Mouse (Mus musculus) kidney, embryonic 16.5 days (tissue): Measurements from ENCODE around the gene Wdr70. TPM values are rescaled to one million over a fixed set of nuclear protein-coding genes. Genes with fewer than 3 reads are reported as not detected.

ENCODE experiments used
- ATAC-seq: fragments of 200-750 bp; cut with Nextera tagmentation; 2 replicates; pipeline ENCODE4 v1.8.0; 2017; ENCODE audit warnings: moderate TSS enrichment; ENCODE audit not compliant: low FRiP score, low TSS enrichment
- H3K27ac ChIP-seq: fragments of 300-500 bp; sonication (generic); 2 replicates; pipeline ENCODE4 v1.5.1; 2014; ENCODE audit warnings: low read length
- H3K27me3 ChIP-seq: fragments of 300-500 bp; sonication (generic); 2 replicates; pipeline ENCODE4 v1.6.1; 2014; ENCODE audit warnings: low read length, control low read depth, mixed read lengths; ENCODE audit not compliant: insufficient read depth
- H3K36me3 ChIP-seq: fragments of 300-500 bp; sonication (generic); 2 replicates; pipeline ENCODE4 v1.6.1; 2014; ENCODE audit warnings: low read length, control low read depth, mixed read lengths; ENCODE audit not compliant: insufficient read depth
- H3K4me1 ChIP-seq: fragments of 300-500 bp; sonication (generic); 2 replicates; pipeline ENCODE4 v1.6.1; 2014; ENCODE audit warnings: low read length, control low read depth, mixed read lengths; ENCODE audit not compliant: insufficient read depth
- H3K4me2 ChIP-seq: fragments of 300-500 bp; sonication (generic); replicated peaks from 2 replicates; pipeline ENCODE4 v1.6.1; 2014; ENCODE audit warnings: low read depth, low read length
- H3K4me3 ChIP-seq: fragments of 300-500 bp; sonication (generic); 2 replicates; pipeline ENCODE4 v1.5.1; 2014; ENCODE audit warnings: mild to moderate bottlenecking, low read length
- H3K9ac ChIP-seq: fragments of 300-500 bp; sonication (generic); replicated peaks from 2 replicates; pipeline ENCODE4 v1.6.1; 2014; ENCODE audit warnings: low read length
- H3K9me3 ChIP-seq: fragments of 300-500 bp; sonication (generic); 2 replicates; pipeline ENCODE4 v1.6.1; 2016; ENCODE audit warnings: low read length, control low read depth
- WGBS: fragments of 180-500 bp; shearing (Covaris S2); extraction: QIAGEN DNeasy Blood & Tissue Kit; methylation state at CpG from one replicate; pipeline ENCODE4 v1.1.7; 2014; 5-methylcytosine and 5-hydroxymethylcytosine counted together
- polyA plus RNA-seq: library from polyadenylated mRNA; unstranded; fragments of >200 nt; fragmentation: Nextera tagmentation; extraction: Ambion mirVana; gene quantifications from 2 replicates; pipeline ENCODE4 v1.2.1, GENCODE M21; 2015

Wdr70 gene
- polyA plus RNA-seq, 1 experiment from 2014 or later: 60.2 TPM

- H3K4me3 ChIP-seq: no peak overlapping the region
- H3K9me3 ChIP-seq: no peaks in the 10 kb centered on the region
- no peaks in the 10 kb centered on the region for H3K4me1 ChIP-seq
- H3K4me2 ChIP-seq: no peak overlapping the region
- 0 out of 2 replicates have a peak, but pooled peaks cover 7% of the 10 kb centered on the region for H3K36me3 ChIP-seq
- H3K9ac ChIP-seq: no peak overlapping the region
- H3K27me3 ChIP-seq: no peaks in the 10 kb centered on the region
- WGBS: 92% methylated on average over 4 of the region's 4 CpGs
- ATAC-seq: no peak
- no peak overlapping the region for H3K27ac ChIP-seq
These were observed 175.7 kb downstream of the Wdr70 start for GRCm38 (mm10) chr15:7923281-7923680.

- no peaks in the 10 kb centered on the region for H3K9me3 ChIP-seq
- ATAC-seq: no peak
- no peaks in the 10 kb centered on the region for H3K27me3 ChIP-seq
- H3K27ac ChIP-seq: no peak overlapping the region
- 91% methylated on average over 14 of the region's 14 CpGs for WGBS
- no peak overlapping the region for H3K4me2 ChIP-seq
- H3K36me3 ChIP-seq: 0 out of 2 replicates have a peak, but pooled peaks cover 7% of the 10 kb centered on the region
- no peak overlapping the region for H3K4me3 ChIP-seq
- no peak overlapping the region for H3K9ac ChIP-seq
- H3K4me1 ChIP-seq: no peaks in the 10 kb centered on the region
These were observed 176.5 kb downstream of the Wdr70 start for GRCm38 (mm10) chr15:7922291-7923037.

- H3K27me3 ChIP-seq: no peaks in the 10 kb centered on the region
- no peaks in the 10 kb centered on the region for H3K9me3 ChIP-seq
- H3K27ac ChIP-seq: no peak overlapping the region
- H3K4me1 ChIP-seq: no peaks in the 10 kb centered on the region
- WGBS: 91% methylated on average over 6 of the region's 6 CpGs
- H3K9ac ChIP-seq: no peak overlapping the region
- no peak overlapping the region for H3K4me3 ChIP-seq
- no peak overlapping the region for H3K4me2 ChIP-seq
- no peak for ATAC-seq
- 0 out of 2 replicates have a peak, but pooled peaks cover 7% of the 10 kb centered on the region for H3K36me3 ChIP-seq
These were observed 177.9 kb downstream of the Wdr70 start for GRCm38 (mm10) chr15:7921124-7921523.

- H3K4me3 ChIP-seq: no peak overlapping the region
- H3K4me2 ChIP-seq: no peak overlapping the region
- no peaks in the 10 kb centered on the region for H3K27me3 ChIP-seq
- WGBS: 80% methylated on average over 5 of the region's 5 CpGs
- no peak overlapping the region for H3K9ac ChIP-seq
- no peak overlapping the region for H3K27ac ChIP-seq
- H3K9me3 ChIP-seq: peaks cover 8% of the 10 kb centered on the region
- no peak for ATAC-seq
- peaks cover 6% of the 10 kb centered on the region for H3K36me3 ChIP-seq
- no peaks in the 10 kb centered on the region for H3K4me1 ChIP-seq
These were observed 192.4 kb downstream of the Wdr70 start for GRCm38 (mm10) chr15:7906491-7907035.

GRCm38 (mm10) chr15:7899286-7899685, 199.7 kb downstream of the Wdr70 start:
- H3K36me3 ChIP-seq: no peaks in the 10 kb centered on the region
- no peaks in the 10 kb centered on the region for H3K27me3 ChIP-seq
- 97% methylated on average over 6 of the region's 6 CpGs for WGBS

GRCm38 (mm10) chr15:7891547-7892282, 207.3 kb downstream of the Wdr70 start:
- H3K9ac ChIP-seq: no peak overlapping the region
- H3K27me3 ChIP-seq: no peaks in the 10 kb centered on the region
- no peak overlapping the region for H3K27ac ChIP-seq
- H3K4me3 ChIP-seq: no peak overlapping the region
- 25% methylated on average over 9 of the region's 9 CpGs for WGBS
- no peaks in the 10 kb centered on the region for H3K36me3 ChIP-seq
- H3K4me1 ChIP-seq: peaks cover 23% of the 10 kb centered on the region
- ATAC-seq: peak; percentile 74; the same call in 1 of the 2 replicates
- H3K9me3 ChIP-seq: no peaks in the 10 kb centered on the region
- no peak overlapping the region for H3K4me2 ChIP-seq

More at GRCm38 (mm10) chr15:7899286-7899685, 199.7 kb downstream of the Wdr70 start:
- ATAC-seq: no peak
- Histone ChIP-seq H3K4me1 (no peaks in the 10 kb centered on the region), H3K9ac (no peak overlapping the region), H3K9me3 (no peaks in the 10 kb centered on the region), H3K27ac (no peak overlapping the region), H3K4me2 (no peak overlapping the region), H3K4me3 (no peak overlapping the region)

- Histone ChIP-seq H3K27me3 (no peaks in the 10 kb centered on the region), H3K4me2 (no peak overlapping the region), H3K36me3 (no peaks in the 10 kb centered on the region), H3K27ac (no peak overlapping the region), H3K9ac (no peak overlapping the region), H3K9me3 (no peaks in the 10 kb centered on the region), H3K4me1 (peaks cover 23% of the 10 kb centered on the region), H3K4me3 (no peak overlapping the region)
- ATAC-seq: no peak
- 78% methylated on average over 5 of the region's 5 CpGs for WGBS
These were observed 208.7 kb downstream of the Wdr70 start for GRCm38 (mm10) chr15:7890286-7890685.

GRCm38 (mm10) chr15:7889362-7889674, 209.7 kb downstream of the Wdr70 start:
- Histone ChIP-seq H3K4me1 (peaks cover 23% of the 10 kb centered on the region), H3K9ac (no peak overlapping the region), H3K9me3 (no peaks in the 10 kb centered on the region), H3K27ac (no peak overlapping the region), H3K4me3 (no peak overlapping the region), H3K36me3 (no peaks in the 10 kb centered on the region), H3K27me3 (no peaks in the 10 kb centered on the region), H3K4me2 (no peak overlapping the region)
- WGBS: 33% methylated on average over 5 of the region's 5 CpGs
- ATAC-seq: 0 out of 2 replicates have a peak, but pooled peaks have one; percentile 16

- H3K4me1 ChIP-seq: peaks cover 23% of the 10 kb centered on the region
- no peak overlapping the region for H3K9ac ChIP-seq
- H3K27me3 ChIP-seq: no peaks in the 10 kb centered on the region
- H3K36me3 ChIP-seq: no peaks in the 10 kb centered on the region
- H3K9me3 ChIP-seq: no peaks in the 10 kb centered on the region
- 70% methylated on average over 8 of the region's 8 CpGs for WGBS
- no peak overlapping the region for H3K4me2 ChIP-seq
- H3K4me3 ChIP-seq: no peak overlapping the region
- H3K27ac ChIP-seq: no peak overlapping the region
- ATAC-seq: peak; percentile 50
These were observed 210.2 kb downstream of the Wdr70 start for GRCm38 (mm10) chr15:7888617-7889361.
